Mouse (Mus musculus) urinary bladder, postnatal 10 days (tissue): Measurements from ENCODE around the gene Rho.

Experiments used
- DNase-seq: peaks from one replicate; pipeline ENCODE4 v3.0.0; 2022; ENCODE audit warnings: low spot score

The Rho gene

GRCm38 (mm10) chr6:115915601-115916445, 15.7 kb upstream of the Rho start:
- DNase-seq: no peak

DNA sequence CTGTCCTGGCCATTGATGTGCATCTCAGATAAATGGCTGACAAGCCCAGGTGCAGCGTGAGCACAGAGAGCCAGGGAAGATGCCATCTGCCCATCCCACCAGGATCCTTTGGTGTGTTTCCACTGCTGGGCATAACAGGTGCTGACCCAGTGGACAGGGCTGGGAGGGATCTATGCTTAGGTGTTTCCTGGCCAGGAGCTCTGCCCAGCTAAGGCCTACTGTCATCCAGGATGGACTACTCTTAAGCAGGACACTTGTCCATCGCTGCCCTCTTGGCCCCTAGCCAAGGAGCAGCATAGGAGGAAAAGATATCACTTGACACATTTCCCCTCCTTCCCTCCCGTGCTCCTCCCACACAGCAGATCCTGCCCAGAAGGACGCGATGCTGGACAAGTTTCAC, 14.9 kb upstream of the Rho start:
- no peak for DNase-seq

- no peak for DNase-seq
Observed at GRCm38 (mm10) chr6:115918615-115919014, 12.9 kb upstream of the Rho start.

- no peak for DNase-seq
Observed at GRCm38 (mm10) chr6:115919876-115920275, 11.7 kb upstream of the Rho start.

- DNase-seq: no peak
Observed at GRCm38 (mm10) chr6:115924829-115925228, 6.7 kb upstream of the Rho start.

DNA sequence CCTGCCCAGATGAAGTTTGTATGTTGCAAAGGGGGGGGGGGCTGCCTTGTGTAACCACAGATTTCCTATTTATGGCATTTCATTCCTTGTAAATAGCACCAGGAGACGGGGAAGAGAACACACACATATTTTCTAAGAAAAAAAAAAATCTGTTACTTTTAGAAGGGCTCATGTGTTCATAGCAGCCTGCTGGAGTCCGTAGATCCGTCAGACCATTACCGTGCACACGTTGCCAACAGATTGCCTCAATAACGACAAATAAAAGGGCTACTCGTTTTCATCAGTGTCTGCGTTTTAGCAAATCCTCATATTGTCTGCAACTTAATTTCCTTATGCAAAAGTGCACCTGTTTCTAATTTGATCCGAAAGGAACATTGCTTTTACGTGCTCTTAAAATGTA, 5.1 kb upstream of the Rho start:
- DNase-seq: no peak

DNA sequence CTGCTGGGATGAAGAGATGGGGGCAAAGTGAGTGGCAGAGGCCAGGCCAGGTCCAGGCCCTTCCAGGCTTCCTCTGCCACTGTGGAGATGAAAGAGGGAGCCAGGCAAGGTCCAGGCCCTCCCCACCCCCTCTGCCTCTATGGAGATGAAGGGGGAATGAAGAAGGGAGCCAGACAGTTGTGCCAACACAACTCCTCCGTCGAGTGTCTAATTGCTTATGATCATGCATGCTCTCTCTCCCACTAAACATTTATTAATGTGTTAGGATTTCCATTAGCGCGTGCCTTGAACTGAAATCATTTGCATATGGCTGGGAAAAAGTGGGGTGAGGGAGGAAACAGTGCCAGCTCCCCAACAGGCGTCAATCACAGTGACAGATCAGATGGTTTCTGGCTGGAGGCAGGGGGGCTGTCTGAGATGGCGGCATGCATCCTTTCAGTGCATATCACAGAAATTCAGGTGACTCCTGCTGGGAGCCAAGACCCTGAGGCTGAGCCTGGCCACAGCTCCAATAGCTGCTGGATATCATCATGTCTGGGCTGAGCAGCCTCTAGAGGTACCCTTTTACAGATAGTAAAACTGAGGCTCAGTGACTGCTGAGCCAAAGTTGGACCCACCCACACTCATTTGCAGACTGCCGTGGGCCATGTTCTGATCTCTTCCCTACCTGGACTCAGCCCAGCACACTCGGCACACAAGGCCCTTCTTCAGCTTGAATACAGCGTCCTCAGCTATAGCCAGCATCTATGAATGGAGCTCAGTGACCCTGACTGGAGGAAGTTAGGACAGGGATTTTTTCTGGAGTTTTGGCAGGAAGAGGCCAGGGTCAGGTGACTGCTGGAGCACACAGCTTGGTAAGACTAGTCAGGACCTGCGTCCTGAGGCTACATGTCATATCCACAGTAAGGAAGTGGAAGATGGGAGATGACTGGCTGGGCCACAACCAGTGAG, 4.0 kb upstream of the Rho start:
- no peak for DNase-seq

- no peak for DNase-seq
Observed at GRCm38 (mm10) chr6:115930018-115930417, 1.5 kb upstream of the Rho start.

DNA sequence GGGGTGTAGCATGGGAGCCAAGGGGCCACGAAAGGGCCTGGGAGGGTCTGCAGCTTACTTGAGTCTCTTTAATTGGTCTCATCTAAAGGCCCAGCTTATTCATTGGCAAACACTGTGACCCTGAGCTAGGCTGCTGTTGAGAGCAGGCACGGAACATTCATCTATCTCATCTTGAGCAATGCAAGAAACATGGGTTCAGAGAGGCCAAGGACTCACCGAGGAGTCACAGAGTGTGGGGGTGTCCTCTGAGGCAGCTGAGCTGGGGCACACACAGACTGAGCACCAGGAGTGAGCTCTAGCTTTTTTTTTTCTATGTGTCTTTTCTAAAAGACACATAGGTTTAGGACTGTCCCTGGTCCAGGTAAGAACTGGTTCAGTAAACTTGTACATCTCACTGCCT, 843 bp downstream of the Rho start:
- no peak for DNase-seq

DNA sequence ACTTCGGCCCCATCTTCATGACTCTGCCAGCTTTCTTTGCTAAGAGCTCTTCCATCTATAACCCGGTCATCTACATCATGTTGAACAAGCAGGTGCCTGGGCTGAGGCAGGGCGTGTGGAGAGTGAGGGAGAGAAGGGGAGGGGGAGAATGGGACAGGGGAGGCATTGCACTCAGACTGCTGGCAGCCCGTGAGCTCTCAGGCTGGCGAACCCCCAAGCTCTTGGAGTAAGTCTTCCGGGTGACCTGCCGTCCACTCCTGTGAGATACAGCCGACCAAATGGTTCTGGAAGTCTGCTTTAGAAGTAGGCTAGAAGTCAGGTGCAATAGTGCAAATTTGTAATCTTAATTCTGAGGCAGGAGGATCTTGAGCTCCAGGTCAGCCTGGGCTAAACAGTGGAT, 4.0 kb downstream of the Rho start:
- DNase-seq: no peak

DNA sequence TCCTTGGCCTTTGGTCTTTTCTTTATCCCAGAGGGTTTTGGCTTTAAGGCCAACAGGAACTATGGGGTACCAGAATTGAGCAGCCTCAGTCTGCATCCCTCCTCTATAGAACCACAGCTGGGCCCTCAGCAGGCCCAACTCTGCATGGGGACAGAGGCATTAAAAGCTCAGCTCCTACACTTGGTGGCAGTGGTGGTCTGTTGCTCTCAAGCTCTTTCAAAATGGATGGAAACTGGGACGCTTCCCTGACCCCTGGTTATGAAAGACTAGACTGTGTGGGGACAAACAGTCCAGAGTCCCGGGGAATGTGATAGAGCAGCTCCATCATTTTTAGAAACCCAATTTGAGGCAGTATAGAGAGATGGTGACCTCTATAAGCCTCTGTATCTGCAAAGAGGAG, 6.5 kb downstream of the Rho start:
- DNase-seq: no peak

DNA sequence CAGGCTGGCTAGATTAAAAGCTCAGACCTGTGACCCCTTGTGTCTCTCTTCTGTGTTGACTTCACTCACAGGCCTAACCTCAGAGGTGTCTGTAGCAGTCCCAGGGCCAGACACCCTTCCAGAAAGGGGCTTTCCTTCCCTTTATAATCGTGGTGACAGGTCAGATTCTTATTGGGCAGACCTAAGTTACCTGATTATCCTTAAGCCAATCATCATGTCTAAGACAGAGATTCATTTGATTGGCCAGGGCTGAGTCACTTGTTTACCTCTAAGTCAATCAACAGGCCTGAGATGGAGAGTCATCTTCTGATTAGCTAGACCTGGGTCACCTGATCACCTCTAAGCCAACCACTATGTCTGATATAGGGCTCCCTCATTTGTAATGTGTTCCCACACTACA, 7.2 kb downstream of the Rho start:
- no peak for DNase-seq

DNA sequence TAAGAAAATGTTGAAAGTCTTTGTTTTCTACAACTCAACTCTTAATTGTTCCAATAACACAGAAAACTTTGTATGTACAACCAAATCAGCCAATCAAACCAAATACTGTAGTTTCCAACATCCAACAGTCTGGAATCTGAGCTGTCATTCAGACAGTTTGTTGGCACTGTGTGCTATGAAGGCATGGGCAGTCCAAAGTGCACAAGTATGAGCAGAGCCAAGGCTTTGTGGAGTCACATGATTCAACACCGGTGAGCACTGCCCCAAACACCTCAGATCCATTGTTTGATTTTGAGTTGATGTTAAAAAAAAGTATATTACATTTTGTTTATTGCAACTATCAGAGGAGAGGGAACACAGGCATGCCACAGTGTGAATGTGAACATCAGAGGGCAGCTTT, 9.1 kb downstream of the Rho start:
- no peak for DNase-seq

GRCm38 (mm10) chr6:115941128-115941527, 9.6 kb downstream of the Rho start:
- no peak for DNase-seq

- no peak for DNase-seq
Observed at GRCm38 (mm10) chr6:115943498-115944427, 12.2 kb downstream of the Rho start.

DNA sequence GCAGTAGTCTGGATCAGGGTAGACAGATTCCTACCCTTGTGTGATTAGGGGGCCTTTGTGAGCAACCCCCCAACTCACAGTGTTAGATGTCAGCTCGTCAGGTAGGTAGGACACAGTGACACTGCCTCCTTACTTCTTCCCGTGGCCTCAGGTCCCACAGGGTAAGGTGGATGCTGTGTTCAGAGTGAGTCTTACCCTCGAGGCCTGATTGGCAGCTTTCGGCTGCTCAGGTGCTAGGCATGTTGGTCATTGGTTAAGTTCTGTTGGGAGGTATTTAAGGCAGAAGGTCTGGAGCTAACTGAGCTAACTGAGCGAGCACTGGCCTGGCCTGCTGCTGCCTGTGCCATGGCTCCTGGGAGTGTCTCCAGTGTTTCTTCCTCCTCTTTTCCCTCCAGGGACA, 13.1 kb downstream of the Rho start, which contains the start of gene H1foo:
H1foo (plus strand) TSS at position 301 of the 400 bp plus-strand sequence.
- DNase-seq: no peak

DNA sequence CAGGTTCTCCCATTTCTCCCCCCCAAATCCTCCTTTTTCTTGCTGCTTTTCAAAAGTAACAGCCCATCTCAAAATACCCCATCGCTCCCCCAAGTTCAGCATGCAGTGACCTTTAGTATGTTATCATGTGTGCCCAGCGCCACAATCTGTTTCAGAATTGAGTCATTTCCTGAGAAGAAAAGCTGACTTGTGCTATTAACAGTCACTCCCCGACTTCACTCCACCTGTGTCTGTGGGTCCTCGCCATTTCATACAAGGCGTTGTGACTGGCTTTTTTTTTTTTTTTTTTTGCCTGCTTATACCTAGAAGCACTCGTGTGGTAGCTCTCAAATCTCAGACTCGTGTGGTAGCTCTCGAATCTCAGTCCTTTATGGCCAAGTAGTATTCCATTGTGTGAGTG, 14.1 kb downstream of the Rho start:
- DNase-seq: no peak

DNA sequence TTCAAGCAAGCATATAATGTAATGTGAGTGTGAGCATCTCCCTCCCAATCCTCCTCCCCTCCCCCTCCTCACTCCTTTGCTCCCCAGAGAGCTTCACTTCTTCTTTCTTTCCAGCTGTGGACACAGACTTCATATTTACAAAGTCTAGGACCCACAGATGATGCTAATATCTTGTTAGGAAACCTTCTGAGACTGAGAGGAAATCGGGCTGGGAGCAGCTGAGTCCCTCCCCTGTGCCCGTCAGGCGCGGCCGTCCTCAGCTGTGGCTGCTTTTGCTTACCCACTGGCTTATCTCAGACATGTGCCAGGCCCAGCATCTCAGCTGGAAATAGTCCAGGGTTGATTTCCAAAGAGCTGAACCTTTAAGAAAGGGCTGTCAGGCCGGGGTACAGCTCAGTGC, 14.8 kb downstream of the Rho start:
- DNase-seq: no peak

DNA sequence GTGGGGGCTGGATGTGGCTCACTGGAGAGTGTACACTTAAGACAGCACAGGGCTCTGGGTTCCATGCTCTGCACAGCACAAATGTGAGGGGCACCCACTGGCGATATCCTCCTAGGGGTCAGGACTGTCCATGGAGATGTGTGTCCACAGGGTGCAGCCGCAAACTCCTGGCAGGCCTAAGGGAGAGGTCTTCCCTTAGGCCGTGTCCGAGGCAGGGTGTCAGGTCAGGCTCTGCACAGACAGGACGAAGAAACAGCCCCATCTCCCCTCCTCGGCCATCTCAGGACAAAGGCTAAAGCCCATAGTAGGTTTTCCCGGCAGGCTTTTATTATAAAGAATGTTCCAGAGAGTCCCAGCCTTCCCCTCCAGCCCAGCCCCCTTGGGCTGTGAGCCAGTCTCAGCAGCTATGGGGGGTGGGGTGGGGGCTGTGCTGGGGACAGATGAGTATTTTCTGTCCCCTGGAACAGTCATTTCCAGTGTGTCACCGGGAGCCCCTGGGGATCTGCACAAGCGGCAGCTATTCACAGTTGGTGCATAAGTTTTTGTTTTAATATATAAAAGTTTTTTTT, 23.0 kb downstream of the Rho start:
- DNase-seq: no peak

- no peak for DNase-seq
Observed at GRCm38 (mm10) chr6:115955169-115955568, 23.6 kb downstream of the Rho start.

DNA sequence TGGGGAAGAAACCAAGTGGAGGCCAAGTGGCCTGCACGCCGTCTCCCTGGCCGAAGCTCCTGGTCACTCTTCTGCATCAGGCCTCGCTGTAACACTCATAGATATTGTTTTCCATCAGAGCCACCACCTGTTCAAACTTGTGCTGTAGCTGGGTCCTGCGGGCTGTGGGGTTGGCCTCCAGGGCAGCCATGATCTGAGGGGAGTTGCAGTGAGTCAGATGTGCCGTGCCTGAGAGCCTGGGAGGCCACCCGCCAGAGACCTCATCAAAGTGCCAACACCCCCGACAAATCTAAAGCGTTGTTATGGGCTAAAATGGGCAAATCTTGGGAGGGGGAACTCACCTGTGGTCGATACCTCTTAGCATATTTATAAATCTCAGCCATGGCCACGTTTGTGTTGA, 24.1 kb downstream of the Rho start:
- no peak for DNase-seq
